Mouse (Mus musculus): ENCODE results near the gene Olfr522.

Olfr522 gene

GRCm38 (mm10) chr7:140115583-140116328, 48.8 kb downstream of the Olfr522 start, which contains the start of gene Paox:
Gene Paox (plus strand): TSS chr7:140115799.
- DNase-seq (ENCODE audit: low spot score), result peak; percentile 46

- no peak for DNase-seq (ENCODE audit: low spot score)
These were observed 52.6 kb downstream of the Olfr522 start for GRCm38 (mm10) chr7:140111943-140112342.
